ENCODE assay signal across 8 mouse cellular contexts in genomic region chr14:79515511-79516242, GRCm38 (mm10). TPM values are rescaled to one million over a fixed set of nuclear protein-coding genes. Genes with fewer than 3 reads are reported as not detected.
DNase-seq lines count a peak whose midpoint lies in the region; ATAC-seq and TF ChIP-seq lines count a peak whose summit lies in the region.

No protein-coding gene starts in this region.

- H3K4me1 ChIP-seq in embryonic facial prominence, embryonic 13.5 days: peaks cover 16% of the 10 kb centered on the region
- H3K4me1 ChIP-seq in embryonic facial prominence, embryonic 10.5 days: no peaks in the 10 kb centered on the region
- peaks cover 6% of the 10 kb centered on the region; the same call in 1 of the 2 replicates for H3K4me1 ChIP-seq in embryonic facial prominence, embryonic 15.5 days
- peaks cover 18% of the 10 kb centered on the region for H3K4me1 ChIP-seq in liver, embryonic 11.5 days (replicated peaks; ENCODE audit: control insufficient read depth, insufficient read depth, low read length)
- peaks cover 21% of the 10 kb centered on the region; the same call in 1 of the 2 replicates for H3K4me1 ChIP-seq in small intestine, adult 2 months (ENCODE audit: control insufficient read depth, insufficient read depth, insufficient read length, low read length)

- ATAC-seq in embryonic facial prominence, embryonic 13.5 days (ENCODE audit: insufficient number of reproducible peaks, insufficient read depth, low FRiP score, low TSS enrichment, low read depth): no peak
- ATAC-seq in embryonic facial prominence, embryonic 15.5 days (ENCODE audit: insufficient number of reproducible peaks, low FRiP score, low TSS enrichment, low read depth): 0 out of 2 replicates have a peak, but pooled peaks have one; percentile 63
- ATAC-seq in liver, embryonic 11.5 days (replicated peaks; ENCODE audit: low FRiP score): peak; percentile 55

- no peak overlapping the region for H3K9ac ChIP-seq in embryonic facial prominence, embryonic 13.5 days
- no peak overlapping the region for H3K9ac ChIP-seq in embryonic facial prominence, embryonic 15.5 days
- H3K9ac ChIP-seq in liver, embryonic 11.5 days (ENCODE audit: low read depth, low read length): peak overlapping the region; percentile 42

- no peaks in the 10 kb centered on the region for H3K27me3 ChIP-seq in embryonic facial prominence, embryonic 13.5 days
- no peaks in the 10 kb centered on the region for H3K27me3 ChIP-seq in embryonic facial prominence, embryonic 10.5 days (replicated peaks; ENCODE audit: low read depth, poor library complexity, severe bottlenecking)
- no peaks in the 10 kb centered on the region for H3K27me3 ChIP-seq in embryonic facial prominence, embryonic 15.5 days
- H3K27me3 ChIP-seq in liver, embryonic 11.5 days (replicated peaks; ENCODE audit: control insufficient read depth, insufficient read depth, low read length): no peaks in the 10 kb centered on the region
- no peaks in the 10 kb centered on the region for H3K27me3 ChIP-seq in small intestine, adult 2 months (ENCODE audit: control insufficient read depth, insufficient read depth, low read length)

- peak overlapping the region; percentile 28 for H3K4me2 ChIP-seq in embryonic facial prominence, embryonic 13.5 days
- H3K4me2 ChIP-seq in embryonic facial prominence, embryonic 15.5 days (replicated peaks): peak overlapping the region; percentile 24; the same call in 1 of the 2 replicates
- peak overlapping the region; percentile 45 for H3K4me2 ChIP-seq in liver, embryonic 11.5 days

- no peaks in the 10 kb centered on the region for H3K9me3 ChIP-seq in embryonic facial prominence, embryonic 13.5 days
- H3K9me3 ChIP-seq in embryonic facial prominence, embryonic 10.5 days: no peaks in the 10 kb centered on the region
- H3K9me3 ChIP-seq in embryonic facial prominence, embryonic 15.5 days (replicated peaks): no peaks in the 10 kb centered on the region
- H3K9me3 ChIP-seq in liver, embryonic 11.5 days (ENCODE audit: control insufficient read depth, low read length): no peaks in the 10 kb centered on the region

- peak overlapping the region; percentile 16 for H3K4me3 ChIP-seq in embryonic facial prominence, embryonic 13.5 days
- no peak overlapping the region for H3K4me3 ChIP-seq in embryonic facial prominence, embryonic 10.5 days
- peak overlapping the region; percentile 28 for H3K4me3 ChIP-seq in embryonic facial prominence, embryonic 15.5 days (replicated peaks)
- H3K4me3 ChIP-seq in liver, embryonic 11.5 days (ENCODE audit: low read depth, low read length): peak overlapping the region; percentile 38
- H3K4me3 ChIP-seq in small intestine, adult 2 months (ENCODE audit: low read depth, low read length): peak overlapping the region; percentile 38; the same call in 1 of the 2 replicates

- no peak for TF ChIP-seq CTCF in small intestine, adult 2 months (IDR thresholded peaks at IDR 0.05; ENCODE audit: extremely low read depth, insufficient read length, insufficient replicate concordance, low read depth, low read length)

- WGBS in embryonic facial prominence, embryonic 13.5 days: 57% methylated on average over 8 of the region's 8 CpGs
- 81% methylated on average over 8 of the region's 8 CpGs for WGBS in embryonic facial prominence, embryonic 10.5 days
- 59% methylated on average over 8 of the region's 8 CpGs for WGBS in embryonic facial prominence, embryonic 15.5 days
- 51% methylated on average over 8 of the region's 8 CpGs for WGBS in liver, embryonic 11.5 days
- WGBS in small intestine, adult 2 months: 9% methylated on average over 8 of the region's 8 CpGs

- no peaks in the 10 kb centered on the region for H3K36me3 ChIP-seq in embryonic facial prominence, embryonic 13.5 days
- no peaks in the 10 kb centered on the region for H3K36me3 ChIP-seq in embryonic facial prominence, embryonic 10.5 days (replicated peaks)
- H3K36me3 ChIP-seq in embryonic facial prominence, embryonic 15.5 days: no peaks in the 10 kb centered on the region
- H3K36me3 ChIP-seq in liver, embryonic 11.5 days (ENCODE audit: control insufficient read depth, insufficient read depth, low read length): no peaks in the 10 kb centered on the region
- H3K36me3 ChIP-seq in small intestine, adult 2 months (ENCODE audit: control insufficient read depth, insufficient read depth, low read length): no peaks in the 10 kb centered on the region

- TF ChIP-seq POLR2A in small intestine, adult 2 months (IDR thresholded peaks at IDR 0.05; ENCODE audit: low read depth, low read length): no peak

- no peak for DNase-seq in embryonic facial prominence, embryonic 10.5 days (ENCODE audit: low spot score)
- DNase-seq in liver, embryonic 11.5 days (ENCODE audit: low spot score): no peak
- DNase-seq in testis, postnatal 14 days (ENCODE audit: low spot score): no peak
- DNase-seq in embryo, embryonic 9.5 days (ENCODE audit: extremely low spot score): no peak
- no peak for DNase-seq in cerebellum, adult 9-10 months

- peak overlapping the region; percentile 72 for H3K27ac ChIP-seq in embryonic facial prominence, embryonic 13.5 days
- no peak overlapping the region for H3K27ac ChIP-seq in embryonic facial prominence, embryonic 10.5 days (replicated peaks)
- peak overlapping the region; percentile 82 for H3K27ac ChIP-seq in embryonic facial prominence, embryonic 15.5 days (replicated peaks)
- H3K27ac ChIP-seq in liver, embryonic 11.5 days (ENCODE audit: low read depth, low read length): peak overlapping the region; percentile 62
- H3K27ac ChIP-seq in small intestine, adult 2 months (ENCODE audit: insufficient read depth, low read depth, low read length): peak overlapping the region; percentile 95

RNA-seq across cellular contexts. Expression of gene Wbp4, which starts 34.4 kb away (rescaled TPM):
- polyA plus RNA-seq in embryonic facial prominence, embryonic 13.5 days (2015; fragmentation: Nextera tagmentation; extraction: Ambion mirVana): 53.6 and 54.2 TPM in 2 replicates
- 48.1 and 54.8 TPM in 2 replicates for polyA plus RNA-seq in embryonic facial prominence, embryonic 10.5 days (2016; fragmentation: Nextera tagmentation; extraction: Ambion mirVana)
- 44.2 and 45.2 TPM in 2 replicates for polyA plus RNA-seq in embryonic facial prominence, embryonic 15.5 days (2015; fragmentation: Nextera tagmentation; extraction: Ambion mirVana)
- 35.8 and 38.7 TPM in 2 replicates for polyA plus RNA-seq in liver, embryonic 11.5 days (2014; fragmentation: Nextera tagmentation; extraction: Ambion mirVana)
- polyA plus RNA-seq in small intestine, adult 2 months (2012; rRNA removed): 0.98 and 2.0 TPM in 2 replicates

RNA-seq across cellular contexts. Expression of gene Elf1, which starts 34.7 kb away (rescaled TPM):
- 12.9 and 13.1 TPM in 2 replicates for polyA plus RNA-seq in embryonic facial prominence, embryonic 13.5 days (2015; fragmentation: Nextera tagmentation; extraction: Ambion mirVana)
- 5.4 and 5.9 TPM in 2 replicates for polyA plus RNA-seq in embryonic facial prominence, embryonic 10.5 days (2016; fragmentation: Nextera tagmentation; extraction: Ambion mirVana)
- 16.4 and 18.5 TPM in 2 replicates for polyA plus RNA-seq in embryonic facial prominence, embryonic 15.5 days (2015; fragmentation: Nextera tagmentation; extraction: Ambion mirVana)
- 22.7 and 25.3 TPM in 2 replicates for polyA plus RNA-seq in liver, embryonic 11.5 days (2014; fragmentation: Nextera tagmentation; extraction: Ambion mirVana)
- polyA plus RNA-seq in small intestine, adult 2 months (2012; rRNA removed): 6.4 and 20.1 TPM in 2 replicates

Comparison
In these comparisons a context has a peak if more than half of its experiments do, and no peak if none do; other contexts are left out.
1. RNA of gene Wbp4, which starts 34.4 kb away (polyA plus RNA-seq): 48.1 to 54.8 TPM in embryonic facial prominence, embryonic 10.5 days, 53.6 to 54.2 TPM in embryonic facial prominence, embryonic 13.5 days, 44.2 to 45.2 TPM in embryonic facial prominence, embryonic 15.5 days and 35.8 to 38.7 TPM in liver, embryonic 11.5 days; 0.98 to 2.0 TPM in small intestine, adult 2 months; every median in the first group is over 10 times any median in the second.
2. Peak in every context shown above with its lines, with median percentiles within 50 percentile points of each other: H3K4me2 ChIP-seq.